Mouse (Mus musculus): ENCODE measurements at regions not wholly inside any gene's neighbourhood (a gene's known extent, or its start where the extent isn't known, plus 50 kb on each side); places are given as distances from the start of the nearest gene placed in this dataset.

DNA sequence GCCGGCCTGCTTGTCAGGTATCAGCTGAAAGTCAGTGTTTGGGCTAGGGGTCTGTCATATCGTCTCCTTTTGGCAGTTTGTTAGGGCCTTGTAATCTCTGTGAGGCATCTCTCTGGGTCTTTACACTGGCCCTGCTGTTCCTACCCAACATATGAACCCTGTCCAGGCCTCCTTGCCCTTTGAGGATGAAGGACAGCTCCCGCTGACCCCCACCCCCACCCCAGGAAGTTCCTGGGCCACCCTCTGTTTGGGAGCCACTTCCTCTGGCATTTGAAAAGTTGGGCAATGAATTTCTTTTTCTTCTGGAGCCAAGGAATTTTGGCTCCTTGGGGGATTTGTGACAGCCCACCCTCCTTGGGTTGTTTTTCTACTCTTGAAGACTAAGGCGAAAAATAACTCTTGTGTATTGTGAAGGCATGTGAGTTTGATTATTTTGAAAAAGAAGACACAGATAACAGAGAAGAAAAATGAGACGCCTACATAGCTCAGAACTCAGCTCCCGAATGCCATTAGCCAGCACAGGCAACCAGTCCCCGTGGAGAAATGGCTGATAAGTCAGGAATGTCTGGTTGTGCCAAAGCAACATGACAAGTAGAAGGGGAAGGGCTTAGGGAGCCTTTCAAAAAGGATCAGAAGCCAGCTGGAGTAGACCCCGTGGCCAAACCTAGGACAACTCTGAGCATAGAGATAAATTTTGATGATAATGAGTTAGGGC is 249.5 kb downstream of the Gm49356 start:
- no peak for DNase-seq (ENCODE audit: low spot score)

DNA sequence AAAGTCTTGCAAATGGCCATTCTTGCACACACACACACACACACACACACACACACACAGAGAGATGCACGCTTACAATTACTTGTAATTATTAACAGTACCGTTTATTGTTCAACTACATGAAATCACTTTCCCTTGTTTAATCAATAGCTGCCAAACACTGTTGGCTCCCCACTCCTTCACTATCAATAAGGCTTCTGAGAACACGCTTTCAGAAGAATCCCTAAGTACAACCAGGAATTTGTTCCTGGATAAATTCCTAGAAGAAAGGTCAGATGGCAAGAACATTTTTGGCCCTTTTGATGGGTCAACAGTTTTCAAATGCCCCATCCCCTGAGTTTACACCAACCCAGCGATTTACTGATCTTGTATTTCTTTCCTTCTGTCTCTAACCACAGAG is 252.5 kb downstream of the Gm49356 start:
- DNase-seq (ENCODE audit: low spot score), result no peak

DNA sequence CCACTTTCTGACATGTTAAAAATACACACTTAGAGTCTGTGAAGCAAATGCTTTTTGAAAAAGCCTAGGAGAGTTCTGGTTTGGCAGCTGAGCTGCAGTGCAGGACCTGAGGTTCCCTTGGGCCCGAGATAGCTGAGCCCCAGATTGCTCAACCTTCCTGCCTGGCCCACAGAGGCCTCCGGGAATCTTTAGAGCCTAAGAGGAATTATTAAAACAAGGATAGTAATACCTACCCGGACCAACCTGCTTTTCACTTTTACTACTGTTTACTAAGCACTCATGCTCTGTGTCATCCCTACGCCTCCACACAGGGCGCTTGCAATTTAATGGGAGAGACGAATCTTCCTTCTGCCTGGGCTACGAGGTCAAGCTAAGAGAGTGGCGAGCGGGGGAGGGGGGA is 253.4 kb downstream of the Gm49356 start:
- DNase-seq (ENCODE audit: low spot score), result no peak

DNA sequence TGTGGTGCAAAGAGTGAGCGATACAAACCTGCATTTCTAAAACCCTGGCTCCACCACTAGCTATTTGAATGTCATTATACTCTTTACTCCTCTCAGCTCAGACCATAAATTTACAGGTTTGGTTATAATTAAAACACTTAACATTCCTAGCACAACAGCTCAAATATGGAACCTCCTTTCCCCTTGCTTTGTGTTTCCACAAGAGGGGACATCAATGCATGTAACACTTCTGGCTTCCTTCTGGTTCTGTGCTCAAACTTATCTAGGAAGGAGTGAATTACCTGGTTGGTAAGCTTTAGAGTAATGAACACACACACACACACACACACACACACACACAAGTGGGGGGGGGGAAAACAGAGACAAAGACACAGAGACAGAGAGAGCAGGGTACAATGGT is 254.8 kb downstream of the Gm49356 start:
- DNase-seq (ENCODE audit: low spot score), result no peak

DNA sequence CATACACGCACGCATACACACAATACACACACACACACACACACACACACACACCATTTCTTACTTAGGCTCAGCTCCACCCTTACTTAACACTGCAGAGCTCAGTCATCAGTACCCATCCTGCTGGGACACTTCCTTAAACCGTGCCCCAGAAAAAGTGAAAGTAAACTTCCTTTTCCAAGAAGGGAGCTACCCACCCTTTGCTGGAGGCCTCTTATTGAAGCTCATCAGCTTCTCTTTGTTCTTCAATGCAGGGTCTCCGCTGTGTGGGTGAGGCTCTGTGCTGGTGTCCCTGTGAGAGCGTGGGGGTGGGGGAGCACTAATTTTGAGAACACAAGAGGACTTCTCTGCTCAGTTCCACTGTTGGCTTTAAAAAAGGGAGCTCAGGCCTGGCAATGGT is 256.6 kb downstream of the Gm49356 start:
- DNase-seq (ENCODE audit: low spot score), result no peak

DNA sequence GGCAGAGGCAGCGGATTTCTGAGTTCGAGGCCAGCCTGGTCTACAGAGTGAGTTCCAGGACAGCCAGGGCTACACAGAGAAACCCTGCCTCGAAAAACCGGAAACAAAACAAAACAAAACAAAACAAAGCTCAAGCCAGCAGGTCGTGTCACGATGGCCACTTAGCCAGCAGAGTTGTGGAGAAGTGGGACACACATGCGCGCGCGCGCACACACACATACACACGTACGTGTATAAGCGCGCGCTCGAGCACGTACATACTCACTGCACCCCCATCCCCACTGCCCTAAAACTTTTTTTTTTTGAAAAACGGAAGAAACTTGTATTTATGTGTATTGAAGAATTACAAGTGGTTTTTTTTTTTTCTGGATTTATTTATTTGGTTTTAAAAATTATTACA is 257.0 kb downstream of the Gm49356 start:
- DNase-seq (ENCODE audit: low spot score), result no peak

DNA sequence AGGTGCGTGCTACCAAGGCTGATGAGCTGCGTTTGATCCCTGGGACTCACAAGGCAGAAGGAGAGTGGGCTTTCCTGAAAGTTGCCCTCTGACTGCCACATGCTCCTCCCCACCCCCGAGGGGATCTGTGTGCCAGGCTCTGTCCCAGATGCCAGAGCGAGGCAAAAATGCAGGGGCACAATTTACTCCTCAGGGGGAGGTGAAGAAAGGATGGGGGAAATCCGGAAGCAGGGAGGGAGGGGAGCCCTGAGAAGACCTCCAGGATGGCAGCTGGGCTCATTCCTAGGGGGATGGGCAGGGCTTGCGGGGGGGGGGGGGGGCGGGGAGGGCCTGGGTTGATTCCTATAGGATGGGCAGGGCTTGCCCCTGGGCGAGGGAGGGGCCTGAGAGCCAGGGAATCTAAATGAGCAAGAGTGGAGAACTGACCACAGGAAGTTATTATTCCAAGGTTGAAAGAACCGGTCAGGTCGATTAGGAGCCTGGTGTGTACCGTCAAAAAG is 257.5 kb downstream of the Gm49356 start:
- no peak for DNase-seq (ENCODE audit: low spot score)

DNA sequence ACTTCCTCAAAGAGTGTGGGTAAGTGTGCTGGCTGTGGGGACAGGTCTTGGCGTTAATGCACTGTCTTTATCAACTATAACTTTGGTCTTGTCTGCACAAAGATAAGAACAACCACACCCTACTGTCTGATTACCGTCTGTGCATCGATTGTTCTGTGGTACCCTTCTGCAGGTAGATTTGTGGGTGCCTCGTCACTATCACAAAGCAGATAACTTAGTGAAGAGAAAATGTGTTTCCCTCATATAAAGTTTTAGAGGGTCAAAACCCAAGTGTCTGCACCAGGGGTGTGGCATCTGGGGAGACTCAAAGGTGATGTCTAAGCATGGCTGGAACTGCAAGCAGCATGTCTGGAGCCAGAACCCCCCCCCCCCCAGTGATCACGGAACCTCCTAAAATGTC is 259.4 kb downstream of the Gm49356 start:
- no peak for DNase-seq (ENCODE audit: low spot score)

DNA sequence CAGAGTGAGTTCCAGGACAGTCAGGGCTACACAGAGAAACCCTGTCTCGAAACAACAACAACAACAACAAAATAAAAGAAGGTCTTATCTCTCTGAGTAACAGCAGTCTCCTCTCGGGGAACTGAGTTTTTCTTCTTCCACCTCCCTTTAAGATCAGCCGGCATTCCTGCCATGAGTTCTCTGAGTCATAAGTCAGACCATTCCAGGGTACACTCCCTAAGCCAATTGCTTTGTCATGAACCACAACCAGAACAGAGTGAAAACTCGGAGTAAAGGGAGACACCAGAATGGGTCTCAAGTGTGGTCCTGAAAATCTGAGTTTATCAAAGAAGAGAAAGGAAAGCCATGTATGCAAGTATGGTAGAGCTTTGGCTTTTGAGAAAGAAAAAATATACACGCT is 262.4 kb downstream of the Gm49356 start:
- DNase-seq (ENCODE audit: low spot score), result no peak

DNA sequence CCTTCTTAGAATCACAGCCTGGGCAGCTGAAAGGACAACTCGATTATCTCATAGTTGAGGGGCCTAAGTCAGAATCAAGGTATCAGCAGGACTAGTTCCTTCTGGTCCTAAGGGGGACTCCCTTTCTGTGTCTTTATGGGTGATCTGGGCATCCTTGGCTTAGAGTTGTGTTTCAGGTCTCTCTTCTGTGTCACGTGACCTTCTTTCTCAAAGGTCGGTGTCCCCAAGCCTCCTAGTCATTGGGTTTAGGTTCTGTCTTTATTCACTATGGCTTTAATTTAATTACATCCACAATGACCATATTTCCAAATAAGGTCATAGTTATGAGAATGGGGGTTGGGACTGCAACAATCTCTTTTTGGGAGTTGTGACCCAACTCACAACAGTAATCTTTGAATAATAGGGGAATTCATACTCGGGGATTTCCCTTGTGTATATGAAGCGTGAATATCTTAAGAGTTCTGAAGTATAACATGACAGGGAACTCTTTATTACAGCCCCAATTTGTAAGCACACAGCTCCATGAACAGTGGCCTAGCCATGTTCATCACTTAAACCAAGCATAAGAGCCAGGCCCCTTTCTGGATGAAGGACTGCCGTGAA is 263.8 kb downstream of the Gm49356 start:
- DNase-seq (ENCODE audit: low spot score), result no peak

DNA sequence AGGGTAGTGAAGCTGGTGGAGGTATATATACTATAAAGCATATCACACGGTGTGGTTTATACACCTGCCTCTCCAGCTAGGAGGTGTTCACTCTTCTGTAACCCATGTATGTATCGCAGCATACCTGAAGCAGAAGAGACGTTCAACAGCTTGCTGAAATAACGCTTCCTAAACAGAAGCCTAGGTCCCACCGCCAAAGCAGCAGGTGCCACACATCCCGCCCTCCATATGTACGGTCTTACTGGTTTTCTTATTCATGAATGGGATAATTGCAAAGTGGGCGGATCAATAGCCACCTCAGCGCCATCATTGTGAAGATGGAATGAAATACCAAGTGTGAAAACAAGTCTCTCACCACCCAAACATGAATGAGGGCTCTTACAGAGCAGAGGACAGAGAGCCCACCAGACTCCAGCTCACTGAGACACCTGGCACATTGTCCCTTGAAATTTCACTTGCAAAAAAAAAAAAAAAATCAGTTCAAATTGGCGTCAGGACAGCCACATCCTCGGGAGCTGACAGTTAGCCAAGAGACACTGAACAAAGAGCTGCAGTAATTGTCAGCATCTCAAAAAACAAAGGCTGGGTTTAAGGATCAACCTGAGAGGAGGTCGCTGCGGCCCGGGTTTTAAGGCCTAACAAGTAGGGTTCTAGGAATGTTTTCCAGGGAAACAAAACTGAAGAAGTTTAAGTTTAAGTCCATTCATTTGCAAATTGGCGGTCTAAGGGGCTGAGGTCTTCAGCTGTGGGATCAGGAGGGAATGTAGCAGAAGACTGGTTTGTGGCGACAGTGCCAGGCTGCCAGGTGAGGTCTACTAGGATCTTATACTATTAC is 264.5 kb downstream of the Gm49356 start:
- DNase-seq (ENCODE audit: low spot score), result no peak

DNA sequence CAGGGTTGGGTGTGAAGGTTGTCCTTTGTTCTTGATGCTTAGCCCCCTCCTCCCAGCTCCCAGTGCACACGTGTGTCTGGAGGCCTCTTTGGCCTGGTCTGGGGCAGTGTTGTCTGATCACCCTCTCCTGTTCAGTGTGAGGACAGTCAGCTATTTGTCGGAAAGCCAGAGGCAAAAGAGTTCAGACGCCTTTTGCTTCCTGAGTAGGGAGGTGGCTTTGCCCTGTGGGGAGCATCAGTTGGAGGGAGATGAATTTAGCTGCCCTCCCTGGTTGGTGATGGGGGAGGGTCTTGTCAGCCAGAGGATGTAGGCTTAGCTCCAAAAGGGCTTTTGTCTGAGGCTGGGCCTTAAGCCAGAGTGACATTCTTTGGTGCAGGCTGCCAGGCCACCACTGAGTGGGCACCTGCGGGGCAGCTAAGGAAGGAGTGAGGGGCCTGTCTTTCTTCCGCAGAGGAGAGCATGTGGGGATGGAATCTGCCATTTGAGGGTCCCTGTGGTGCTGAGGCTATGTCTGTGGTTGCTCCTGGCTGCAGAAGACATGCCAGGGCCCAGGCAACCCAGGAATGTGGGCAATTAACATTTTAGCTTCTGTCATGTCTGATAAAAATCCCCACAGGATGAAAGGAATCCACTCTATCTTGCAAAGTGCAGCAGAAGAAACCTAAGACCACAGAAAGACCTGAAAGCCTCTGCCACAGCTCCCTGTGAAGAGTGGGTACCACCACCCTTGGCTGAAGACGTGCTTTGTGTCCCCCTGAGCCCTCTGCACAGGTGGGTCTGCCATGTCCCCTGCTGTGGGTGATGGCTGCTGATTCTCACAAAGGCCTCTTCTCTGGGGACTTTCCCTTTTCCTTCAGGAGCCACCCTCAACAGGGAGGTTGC is 265.6 kb downstream of the Gm49356 start:
- no peak for DNase-seq (ENCODE audit: low spot score)

DNA sequence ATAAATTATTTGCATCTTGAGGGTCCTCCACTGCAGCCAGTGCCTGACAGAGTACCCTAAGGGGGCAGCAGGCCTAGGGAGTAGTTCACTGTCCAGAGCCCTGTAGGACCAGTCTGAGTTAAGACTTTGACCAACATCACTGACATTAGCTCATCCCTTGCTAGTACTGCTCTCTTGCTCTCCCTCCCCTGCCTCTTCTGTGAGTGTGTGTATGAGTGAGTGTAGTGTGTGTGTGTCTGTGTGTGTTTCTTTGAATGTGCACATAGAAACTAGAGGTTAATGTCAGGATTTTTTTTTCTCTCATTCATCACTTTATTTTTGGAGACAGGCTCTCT is 266.2 kb downstream of the Gm49356 start:
- DNase-seq (ENCODE audit: low spot score), result no peak

DNA sequence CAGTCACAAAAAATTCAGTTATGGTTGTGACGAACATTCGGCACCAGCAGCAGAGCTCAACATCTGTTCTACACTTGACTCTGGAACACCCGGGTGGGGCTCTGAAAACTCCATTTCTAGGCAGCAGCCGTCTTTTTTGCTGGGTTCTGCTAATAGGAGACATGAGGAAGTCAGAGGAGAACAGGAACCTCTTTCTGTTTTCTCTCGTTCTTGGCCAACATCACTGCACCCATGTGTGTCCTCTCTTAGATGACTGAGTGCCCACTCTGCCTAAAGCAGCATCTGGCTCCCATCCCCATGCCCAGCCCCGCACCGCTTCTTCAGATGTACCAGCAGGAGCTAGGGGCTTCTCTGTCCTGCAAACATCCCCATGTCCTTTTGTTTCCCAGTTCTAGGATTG is 267.2 kb downstream of the Gm49356 start:
- no peak for DNase-seq (ENCODE audit: low spot score)

DNA sequence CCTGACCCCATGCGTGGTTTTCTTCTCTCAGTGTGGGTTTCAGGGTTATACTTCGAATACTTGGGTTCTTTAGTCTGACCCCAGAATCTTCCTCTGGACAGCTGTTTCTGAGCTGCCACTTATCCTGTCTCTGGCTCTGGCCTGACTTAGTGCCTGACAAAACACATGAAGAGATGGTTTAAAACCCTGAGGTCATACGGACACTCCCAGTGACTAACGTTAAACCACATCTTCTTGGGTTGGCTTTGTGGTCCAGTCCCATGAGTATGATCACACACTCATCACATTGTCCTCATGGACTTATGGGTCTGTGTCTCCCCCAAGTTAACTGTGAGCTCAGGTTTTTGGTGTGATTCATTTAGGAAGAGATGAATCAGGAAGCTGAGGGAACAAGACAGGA is 269.7 kb downstream of the Gm49356 start:
- no peak for DNase-seq (ENCODE audit: low spot score)

DNA sequence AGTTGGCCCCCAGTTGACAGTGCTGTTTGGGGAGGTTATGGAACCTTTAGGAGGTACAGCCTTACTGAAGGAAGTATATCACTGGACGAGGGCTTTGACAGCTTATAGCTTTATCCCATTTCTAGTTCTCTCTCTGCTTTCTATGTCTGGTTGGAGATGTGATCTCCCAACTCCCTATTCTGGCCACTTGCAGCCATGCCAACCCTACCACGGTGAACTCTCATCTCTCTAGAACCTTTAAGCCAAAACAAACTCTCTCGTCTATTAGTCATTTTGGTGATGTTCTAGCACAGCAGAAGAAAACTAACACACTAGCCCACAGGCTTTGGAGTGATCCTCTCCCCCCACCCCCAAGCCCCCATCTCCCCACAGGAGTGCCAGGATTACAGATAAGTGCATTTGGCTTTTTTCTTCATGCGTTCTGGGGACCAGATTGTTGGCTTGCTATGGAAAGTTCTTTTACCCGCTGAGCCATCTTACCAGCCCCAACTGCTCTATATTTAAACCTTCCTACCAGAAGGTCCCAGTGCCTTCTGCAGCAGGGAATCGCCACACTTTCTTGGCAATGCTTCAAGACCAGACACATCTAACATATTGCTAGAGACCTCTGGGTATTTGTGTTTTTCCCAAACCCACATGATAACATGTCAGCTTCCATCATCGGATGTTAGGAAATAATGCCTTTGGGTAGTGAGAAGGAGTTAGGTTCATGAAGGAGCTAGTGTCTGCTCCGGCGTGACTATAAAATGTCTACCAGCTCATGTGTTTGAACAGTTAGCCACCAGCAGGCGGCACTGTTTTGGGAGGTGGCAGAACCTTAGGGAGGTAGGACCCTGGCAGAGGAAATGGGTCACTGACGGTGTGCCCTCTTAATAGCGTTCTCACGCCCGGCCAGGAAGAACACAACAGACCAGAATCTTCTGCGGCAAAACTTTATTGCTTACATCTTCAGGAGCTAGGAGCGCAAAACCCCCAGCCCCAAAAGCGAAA is 272.1 kb downstream of the Gm49356 start:
- DNase-seq (ENCODE audit: low spot score), result no peak

DNA sequence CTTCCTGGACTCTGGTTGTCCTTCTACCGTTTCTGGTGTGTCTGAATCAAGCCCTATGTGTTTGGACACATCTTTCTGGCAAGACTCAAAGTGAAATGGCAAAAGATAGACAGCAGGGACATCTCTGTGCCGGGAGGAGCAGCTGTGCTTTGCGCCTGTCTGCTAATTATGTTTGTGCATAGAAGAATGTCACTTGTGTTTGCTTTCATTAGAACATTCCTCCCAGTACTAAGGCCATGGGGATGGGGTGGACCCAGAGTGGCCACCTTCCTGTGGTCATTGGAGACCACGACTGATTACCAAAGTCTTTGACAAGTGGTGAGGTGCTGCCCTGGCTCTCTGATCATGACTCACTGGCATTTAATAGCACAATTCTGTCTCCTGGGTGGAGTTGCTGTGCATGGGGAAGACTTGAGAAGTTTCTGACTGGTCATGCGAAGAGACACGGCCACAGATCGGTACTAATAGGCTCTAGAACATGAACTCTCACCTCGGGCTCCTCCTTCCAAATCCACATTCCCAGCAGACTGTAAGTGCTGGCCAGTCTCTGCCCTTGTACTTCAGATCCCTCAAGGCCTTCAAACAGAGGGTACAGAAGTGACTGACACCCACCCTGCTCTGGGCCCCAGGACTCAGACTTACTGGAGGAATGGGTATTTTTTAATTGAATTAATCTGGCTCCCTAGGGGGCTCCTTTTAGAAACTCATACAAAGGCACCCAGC is 279.0 kb downstream of the Gm49356 start:
- no peak for DNase-seq (ENCODE audit: low spot score)

DNA sequence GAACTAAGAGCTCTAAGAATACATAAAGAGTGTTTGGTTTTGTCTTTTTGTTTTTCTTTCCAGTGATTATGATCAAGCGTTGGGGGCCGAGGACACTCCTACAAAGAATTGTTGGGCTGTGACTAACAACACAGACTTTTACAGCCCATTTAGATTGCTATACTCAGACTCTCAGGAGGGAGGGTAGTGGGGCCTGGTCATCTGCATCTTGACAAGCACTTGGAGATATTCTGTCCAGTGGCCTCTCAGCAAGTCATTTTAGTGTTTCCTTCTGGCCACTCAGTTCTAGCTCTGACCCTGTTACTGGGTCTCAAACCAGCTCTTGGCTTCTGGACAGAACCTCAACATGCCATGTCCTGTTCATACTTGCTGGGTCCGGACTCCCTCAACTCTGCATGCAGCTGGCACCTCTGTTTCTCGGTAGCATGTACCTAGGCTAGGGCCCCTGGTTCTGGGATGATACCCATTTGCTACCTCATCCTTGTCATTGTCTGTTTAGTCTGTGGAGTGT is 279.6 kb downstream of the Gm49356 start:
- DNase-seq (ENCODE audit: low spot score), result peak; percentile 21

DNA sequence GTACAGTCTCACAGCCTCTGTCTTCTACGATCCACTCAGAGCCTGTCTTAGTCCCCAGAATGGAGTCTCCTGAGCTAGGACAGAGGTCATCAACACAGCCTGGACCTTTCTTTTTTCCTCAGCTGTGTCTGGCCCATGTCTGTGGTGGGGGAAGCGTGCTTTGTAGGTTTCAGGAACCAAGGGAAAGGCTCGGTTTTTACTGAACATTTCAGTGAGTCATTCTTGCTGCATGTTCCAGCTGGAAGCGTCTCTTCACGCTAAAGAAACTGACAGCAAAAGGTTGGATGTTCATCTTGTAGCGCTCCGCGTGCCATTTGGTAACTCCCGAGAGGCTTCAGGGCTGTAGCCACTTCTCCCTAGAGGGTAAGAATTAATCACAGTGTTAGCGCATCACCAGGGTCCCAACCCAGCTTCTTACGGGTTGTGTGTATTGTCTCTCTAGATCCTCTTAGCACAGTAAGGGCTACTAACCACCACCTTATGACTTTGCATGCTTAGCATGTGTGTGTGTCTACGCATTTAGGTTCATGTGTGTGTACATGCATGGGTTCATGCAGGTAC is 280.2 kb downstream of the Gm49356 start:
- peak; percentile 12 for DNase-seq (ENCODE audit: low spot score)

DNA sequence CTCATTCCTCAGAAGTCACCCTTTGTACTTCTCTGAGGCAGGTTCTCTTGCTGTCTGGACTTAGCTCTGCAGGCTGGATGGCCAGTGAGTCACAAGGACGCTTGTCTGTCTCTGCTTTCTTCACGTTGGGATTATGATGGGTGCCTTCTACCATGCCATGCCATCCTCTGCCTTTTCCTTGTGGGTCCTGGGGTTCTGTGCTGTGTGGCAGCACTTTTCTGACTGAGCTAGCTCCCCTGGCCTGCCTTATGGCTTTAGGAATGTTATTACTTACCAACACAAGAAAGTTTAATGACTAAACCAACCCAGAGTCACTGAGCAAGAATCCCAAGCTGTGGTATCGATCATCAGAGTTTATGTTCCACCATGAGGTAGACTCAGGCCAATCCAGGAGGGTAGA is 280.7 kb downstream of the Gm49356 start:
- no peak for DNase-seq (ENCODE audit: low spot score)

Measured in urinary bladder, postnatal 25 days (tissue).